Mouse (Mus musculus) forebrain, embryonic 11.5 days (tissue): ENCODE measurements around the gene Anxa6. TPM values are rescaled to one million over a fixed set of nuclear protein-coding genes. Genes with fewer than 3 reads are reported as not detected.

Experiments
- ATAC-seq: fragments of 200-750 bp; cut with Nextera tagmentation; replicated peaks from 2 replicates; pipeline ENCODE4 v1.8.0; 2017; ENCODE audit warnings: moderate TSS enrichment; ENCODE audit not compliant: low FRiP score
- DNase-seq: peaks from one replicate; pipeline ENCODE4 v3.0.0-alpha.2; 2017; ENCODE audit warnings: low spot score
- H3K27ac ChIP-seq: fragments of 300-500 bp; sonication (generic); 2 replicates; pipeline ENCODE4 v1.5.1; 2014; ENCODE audit warnings: low read depth, low read length
- H3K27me3 ChIP-seq: fragments of 300-500 bp; sonication (generic); 2 replicates; pipeline ENCODE4 v1.6.1; 2014; ENCODE audit warnings: mild to moderate bottlenecking, low read length, mixed read lengths; ENCODE audit not compliant: control insufficient read depth, insufficient read depth
- H3K36me3 ChIP-seq: fragments of 300-500 bp; sonication (generic); 2 replicates; pipeline ENCODE4 v1.6.1; 2014; ENCODE audit warnings: mild to moderate bottlenecking, low read length, moderate library complexity, mixed read lengths; ENCODE audit not compliant: control insufficient read depth, insufficient read depth
- H3K4me1 ChIP-seq: fragments of 300-500 bp; sonication (generic); replicated peaks from 2 replicates; pipeline ENCODE4 v1.6.1; 2014; ENCODE audit warnings: low read length, mixed read lengths; ENCODE audit not compliant: control insufficient read depth, insufficient read depth
- H3K4me2 ChIP-seq: fragments of 300-500 bp; sonication (generic); 2 replicates; pipeline ENCODE4 v1.6.1; 2014; ENCODE audit warnings: low read depth, mild to moderate bottlenecking, low read length, moderate library complexity, mixed read lengths; ENCODE audit not compliant: severe bottlenecking
- H3K4me3 ChIP-seq: fragments of 300-500 bp; sonication (generic); 2 replicates; pipeline ENCODE4 v1.5.1; 2014; ENCODE audit warnings: low read depth, low read length
- H3K9ac ChIP-seq: fragments of 300-500 bp; sonication (generic); 2 replicates; pipeline ENCODE4 v1.6.1; 2014; ENCODE audit warnings: low read length
- H3K9me3 ChIP-seq: fragments of 300-500 bp; sonication (generic); 2 replicates; pipeline ENCODE4 v1.6.1; 2016; ENCODE audit warnings: low read length, mixed read lengths; ENCODE audit not compliant: control insufficient read depth
- WGBS: fragments of 180-500 bp; shearing (Covaris S2); extraction: QIAGEN DNeasy Blood & Tissue Kit; methylation state at CpG from one replicate; pipeline ENCODE4 v1.1.7; 2014; 5-methylcytosine and 5-hydroxymethylcytosine counted together
- polyA plus RNA-seq: library from polyadenylated mRNA; unstranded; fragments of >200 nt; fragmentation: Nextera tagmentation; extraction: Ambion mirVana; gene quantifications from 2 replicates; pipeline ENCODE4 v1.2.1, GENCODE M21; 2014

The Anxa6 gene
- polyA plus RNA-seq, 1 experiment from 2014 or later, result 59.6 TPM

- WGBS, result 65% methylated on average over 5 of the region's 5 CpGs
- no peak for DNase-seq
- no peak overlapping the region for H3K9ac ChIP-seq
Measured at GRCm38 (mm10) chr11:54931405-54932093, 101.7 kb downstream of the Anxa6 start.

GRCm38 (mm10) chr11:54930318-54930979 is 102.8 kb downstream of the Anxa6 start:
- WGBS, result 72% methylated on average over 7 of the region's 7 CpGs
- Histone ChIP-seq H3K36me3 (no peaks in the 10 kb centered on the region), H3K9me3 (no peaks in the 10 kb centered on the region), H3K27ac (no peak overlapping the region), H3K4me2 (no peak overlapping the region), H3K9ac (no peak overlapping the region), H3K4me1 (no peaks in the 10 kb centered on the region), H3K4me3 (no peak overlapping the region), H3K27me3 (no peaks in the 10 kb centered on the region)
- ATAC-seq (no peak), DNase-seq (peak; percentile 75)

More at GRCm38 (mm10) chr11:54931405-54932093, 101.7 kb downstream of the Anxa6 start:
- H3K27me3 ChIP-seq, result no peaks in the 10 kb centered on the region
- no peaks in the 10 kb centered on the region for H3K36me3 ChIP-seq
- no peak overlapping the region for H3K4me2 ChIP-seq
- H3K4me3 ChIP-seq, result no peak overlapping the region
- no peak for ATAC-seq
- H3K27ac ChIP-seq, result no peak overlapping the region
- no peaks in the 10 kb centered on the region for H3K9me3 ChIP-seq
- no peaks in the 10 kb centered on the region for H3K4me1 ChIP-seq

GRCm38 (mm10) chr11:54929744-54930143 is 103.5 kb downstream of the Anxa6 start:
- Histone ChIP-seq H3K4me1 (no peaks in the 10 kb centered on the region), H3K9me3 (no peaks in the 10 kb centered on the region), H3K27me3 (no peaks in the 10 kb centered on the region), H3K36me3 (no peaks in the 10 kb centered on the region), H3K9ac (no peak overlapping the region), H3K4me3 (no peak overlapping the region), H3K27ac (no peak overlapping the region), H3K4me2 (no peak overlapping the region)
- DNase-seq (no peak), ATAC-seq (no peak)
- 85% methylated on average over 8 of the region's 8 CpGs for WGBS

GRCm38 (mm10) chr11:54929290-54929689 is 104.0 kb downstream of the Anxa6 start:
- no peaks in the 10 kb centered on the region for H3K27me3 ChIP-seq
- no peaks in the 10 kb centered on the region for H3K36me3 ChIP-seq
- H3K4me3 ChIP-seq, result no peak overlapping the region
- no peaks in the 10 kb centered on the region for H3K4me1 ChIP-seq
- no peak overlapping the region for H3K4me2 ChIP-seq
- H3K27ac ChIP-seq, result no peak overlapping the region
- no peak overlapping the region for H3K9ac ChIP-seq
- WGBS, result 96% methylated on average over 6 of the region's 6 CpGs
- no peaks in the 10 kb centered on the region for H3K9me3 ChIP-seq
- ATAC-seq, result no peak
- no peak for DNase-seq

Other genes with a start within 250 kb of the Anxa6 start
- gene Cdc42se2, start 245.8 kb downstream of the Anxa6 start, polyA plus RNA-seq, result 221 and 230 TPM in 2 replicates
- gene Lyrm7, start 172.5 kb downstream of the Anxa6 start, polyA plus RNA-seq, result 6.4 and 8.6 TPM in 2 replicates
- gene Hint1, start 167.1 kb downstream of the Anxa6 start, polyA plus RNA-seq, result 633 and 702 TPM in 2 replicates
- gene Gpx3, start 131.0 kb downstream of the Anxa6 start, polyA plus RNA-seq, result 52.8 and 61.6 TPM in 2 replicates
- gene Tnip1, start 70.5 kb downstream of the Anxa6 start, polyA plus RNA-seq, result 9.4 and 10.3 TPM in 2 replicates
- 0.36 TPM in 1 of 2 replicates, not detected in the other for gene Ccdc69, start 44.7 kb upstream of the Anxa6 start, polyA plus RNA-seq
- gene Gm2a, start 64.7 kb upstream of the Anxa6 start, polyA plus RNA-seq, result 11.1 and 12.2 TPM in 2 replicates
- not detected in 2 replicates for gene Slc36a3, start 118.3 kb upstream of the Anxa6 start, polyA plus RNA-seq
- not detected in 2 replicates for gene Slc36a2, start 151.6 kb upstream of the Anxa6 start, polyA plus RNA-seq
- gene Slc36a1, start 170.9 kb upstream of the Anxa6 start, polyA plus RNA-seq, result 1.6 and 2.8 TPM in 2 replicates